Mouse (Mus musculus) gastrocnemius, postnatal 25 days (tissue): Measurements from ENCODE around the gene Olfr787. TPM values are rescaled to one million over a fixed set of nuclear protein-coding genes. Genes with fewer than 3 reads are reported as not detected.

ENCODE experiments used
- DNase-seq: peaks from one replicate; pipeline ENCODE4 v3.0.0; 2022
- long read RNA-seq, 2 experiments: library from polyadenylated mRNA; stranded (forward); transcript quantifications; one replicate each; pipeline ENCODE4 v2.0.0; 2021
- total RNA-seq, 2 experiments: library from RNA; stranded (reverse); gene quantifications; 1 replicate in 1 of 2; 2 replicates in 1 of 2; pipeline ENCODE4 v1.2.3; 2021

Gene Olfr787
- total RNA-seq = not detected
- long read RNA-seq, experiment 1 = 0 reads
- long read RNA-seq, experiment 2 = 0 reads

DNA sequence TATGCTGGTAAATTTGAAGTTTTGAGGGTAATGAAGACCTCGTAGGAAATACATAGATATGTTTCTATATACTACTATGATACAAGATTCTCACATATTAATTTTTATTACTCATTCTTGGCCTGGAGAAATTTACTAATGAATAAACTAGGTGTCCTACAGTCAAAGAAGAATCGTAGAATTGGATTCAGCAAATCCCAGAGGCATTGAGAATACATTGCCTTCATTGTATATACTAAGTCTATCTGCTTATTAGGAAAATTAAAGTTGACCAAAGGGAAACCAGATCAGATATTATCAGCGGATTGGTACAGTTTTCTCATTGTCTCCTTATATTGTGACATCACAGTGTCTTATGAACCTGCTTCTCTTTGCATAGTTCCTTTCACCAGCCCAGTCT is at the start of gene Olfr787:
TSS of gene Olfr787 (plus strand) at position 301 of the 400 bp plus-strand sequence.
- no peak for DNase-seq

DNA sequence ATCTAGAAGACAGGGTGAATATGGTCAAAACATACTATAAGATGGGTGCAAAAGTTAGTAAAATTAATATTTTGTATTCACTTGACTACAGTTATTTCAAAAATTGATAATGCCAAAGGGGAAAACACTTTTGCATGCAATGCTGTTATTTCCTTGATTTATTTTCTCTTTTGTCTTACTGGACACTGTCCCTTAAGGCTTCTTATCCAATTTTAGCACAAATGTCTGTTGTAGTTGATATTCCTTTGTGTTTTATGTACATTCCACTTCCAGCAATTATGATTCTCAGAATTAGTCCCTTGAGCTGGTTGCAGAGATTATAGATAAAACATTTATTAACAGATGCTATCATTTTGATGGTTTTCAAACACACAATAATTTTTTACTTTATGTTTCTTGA is 34.7 kb upstream of the Olfr787 start, which contains the start of gene Olfr786:
TSS of gene Olfr786 (plus strand) at position 301 of the 400 bp plus-strand sequence.
- no peak for DNase-seq

DNA sequence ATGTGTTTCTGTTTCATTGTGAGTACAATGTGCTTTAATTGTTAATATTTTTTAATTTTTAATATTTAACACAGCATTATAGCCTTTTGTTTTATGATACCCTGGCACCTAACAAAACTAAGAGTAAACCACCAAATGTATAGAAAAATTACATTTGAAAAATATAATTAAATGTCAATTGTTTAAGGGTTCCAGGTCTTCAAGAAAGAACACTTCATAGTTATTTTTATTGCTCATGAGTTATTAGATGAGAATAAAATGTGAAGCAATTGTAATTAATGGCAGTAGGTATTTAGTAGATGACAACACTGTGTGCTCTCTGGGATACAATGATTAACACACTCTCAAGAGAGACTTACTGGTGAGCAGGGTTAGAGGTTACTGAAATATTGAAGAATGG is 9.0 kb downstream of the Olfr787 start, which contains the start of gene Olfr788:
TSS of gene Olfr788 (plus strand) at position 301 of the 400 bp plus-strand sequence.
- no peak for DNase-seq

DNA sequence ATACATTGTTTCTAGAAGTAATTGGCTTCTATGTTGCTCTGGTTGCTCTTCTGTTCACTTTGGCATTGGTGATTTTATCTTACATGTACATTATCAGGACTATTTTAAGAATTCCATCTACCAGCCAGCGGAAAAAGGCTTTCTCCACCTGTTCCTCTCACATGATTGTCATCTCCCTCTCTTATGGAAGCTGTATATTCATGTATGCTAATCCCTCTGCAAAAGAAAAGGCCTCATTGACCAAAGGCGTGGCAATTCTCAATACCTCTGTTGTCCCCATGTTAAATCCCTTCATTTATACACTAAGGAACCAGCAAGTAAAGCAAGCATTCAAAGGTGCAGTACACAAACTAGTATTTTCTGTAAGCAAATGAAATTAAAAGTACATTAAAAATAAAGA is 11.6 kb downstream of the Olfr787 start:
- DNase-seq = no peak

DNA sequence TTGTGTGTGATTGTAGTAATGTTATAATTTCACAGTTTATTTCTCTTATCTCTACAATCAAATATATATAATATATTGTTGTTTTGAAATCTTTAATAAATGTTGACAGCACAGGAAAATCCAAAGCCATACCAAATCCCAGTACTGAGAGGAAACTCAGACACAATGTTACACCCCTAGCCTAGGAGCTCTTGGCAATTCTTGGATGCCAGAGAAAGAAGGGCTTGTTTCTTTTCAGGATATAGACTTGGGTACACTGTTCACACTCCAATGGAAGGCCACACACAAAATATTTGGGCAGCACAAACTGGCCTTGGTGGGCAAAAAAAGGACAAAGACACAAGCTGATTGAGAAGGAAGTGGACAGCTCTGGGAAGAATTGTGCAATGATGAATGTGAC is 12.1 kb downstream of the Olfr787 start:
- no peak for DNase-seq

DNA sequence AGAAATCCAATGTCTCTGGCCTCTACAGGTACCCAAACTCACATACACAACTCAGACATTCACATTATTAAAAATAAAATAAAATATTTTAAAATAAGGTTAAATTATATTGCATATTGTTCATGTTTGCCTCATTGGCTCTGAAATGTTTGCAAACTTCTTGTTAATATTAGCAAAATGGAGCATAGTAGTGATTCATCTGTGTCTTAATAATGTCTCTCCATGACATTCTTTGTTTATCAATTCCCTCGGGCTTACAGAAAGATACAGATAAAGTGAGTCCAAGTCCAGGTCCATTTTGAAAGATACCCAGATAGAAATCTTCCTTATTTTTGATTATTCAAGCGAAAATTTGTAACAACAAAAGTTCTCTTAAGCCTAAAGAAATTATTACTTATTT is 22.8 kb downstream of the Olfr787 start, which contains the start of gene Olfr789:
TSS of gene Olfr789 (plus strand) at position 301 of the 400 bp plus-strand sequence.
- no peak for DNase-seq

- DNase-seq = no peak
Observed at GRCm38 (mm10) chr10:129490101-129490500, 28.4 kb downstream of the Olfr787 start.

DNA sequence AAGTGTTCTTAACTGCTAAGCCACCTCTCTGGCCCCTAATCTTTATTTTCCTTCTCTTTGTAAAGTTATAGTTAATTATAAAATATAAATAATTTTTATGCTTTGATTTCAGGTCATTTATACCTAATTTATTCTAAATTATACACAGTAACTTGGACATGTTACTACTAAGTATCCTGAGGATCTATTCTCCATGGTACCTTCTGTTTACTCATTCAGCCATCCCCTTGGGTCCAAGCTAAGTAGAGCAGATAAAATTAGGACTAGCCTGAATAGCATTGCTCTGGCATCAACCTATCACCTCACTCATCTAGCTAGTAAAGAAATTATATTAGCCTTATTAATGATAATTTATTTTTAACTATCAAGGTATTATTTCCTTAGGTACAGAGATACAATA is 36.5 kb downstream of the Olfr787 start, which contains the start of gene Olfr790:
TSS of gene Olfr790 (plus strand) at position 301 of the 400 bp plus-strand sequence.
- DNase-seq = no peak

Other genes starting within 250 kb of the Olfr787 start
- not detected for gene Olfr774, start 225.7 kb upstream of the Olfr787 start, total RNA-seq
- not detected for gene Olfr775, start 213.4 kb upstream of the Olfr787 start, total RNA-seq
- gene Olfr776, start 202.7 kb upstream of the Olfr787 start, total RNA-seq = not detected
- not detected for gene Olfr777, start 190.4 kb upstream of the Olfr787 start, total RNA-seq
- not detected for gene Olfr780, start 143.7 kb upstream of the Olfr787 start, total RNA-seq
- gene Olfr781, start 133.0 kb upstream of the Olfr787 start, total RNA-seq = not detected
- gene Olfr782, start 113.0 kb upstream of the Olfr787 start, total RNA-seq = not detected
- gene Olfr784, start 77.8 kb upstream of the Olfr787 start, total RNA-seq = not detected
- gene Olfr785, start 56.4 kb upstream of the Olfr787 start, total RNA-seq = not detected
- gene Olfr786, start 34.6 kb upstream of the Olfr787 start, total RNA-seq = not detected
- gene Olfr788, start 9.1 kb downstream of the Olfr787 start, total RNA-seq = not detected
- not detected for gene Olfr789, start 22.9 kb downstream of the Olfr787 start, total RNA-seq
- gene Olfr790, start 36.6 kb downstream of the Olfr787 start, total RNA-seq = not detected
- gene Olfr791, start 59.9 kb downstream of the Olfr787 start, total RNA-seq = not detected
- gene Olfr792, start 77.3 kb downstream of the Olfr787 start, total RNA-seq = not detected
- not detected for gene Olfr794, start 105.8 kb downstream of the Olfr787 start, total RNA-seq
- gene Olfr796, start 150.7 kb downstream of the Olfr787 start, total RNA-seq = not detected
- gene Olfr798, start 166.1 kb downstream of the Olfr787 start, total RNA-seq = not detected
- gene Olfr799, start 175.6 kb downstream of the Olfr787 start, total RNA-seq = not detected
- not detected for gene Olfr800, start 195.8 kb downstream of the Olfr787 start, total RNA-seq
- gene Olfr801, start 212.0 kb downstream of the Olfr787 start, total RNA-seq = not detected
- not detected for gene Olfr802, start 226.3 kb downstream of the Olfr787 start, total RNA-seq
- gene Olfr803, start 232.4 kb downstream of the Olfr787 start, total RNA-seq = not detected
- gene Olfr804, start 241.3 kb downstream of the Olfr787 start, total RNA-seq = not detected